ENCODE assay signal across 8 mouse cellular contexts in the genomic region with DNA sequence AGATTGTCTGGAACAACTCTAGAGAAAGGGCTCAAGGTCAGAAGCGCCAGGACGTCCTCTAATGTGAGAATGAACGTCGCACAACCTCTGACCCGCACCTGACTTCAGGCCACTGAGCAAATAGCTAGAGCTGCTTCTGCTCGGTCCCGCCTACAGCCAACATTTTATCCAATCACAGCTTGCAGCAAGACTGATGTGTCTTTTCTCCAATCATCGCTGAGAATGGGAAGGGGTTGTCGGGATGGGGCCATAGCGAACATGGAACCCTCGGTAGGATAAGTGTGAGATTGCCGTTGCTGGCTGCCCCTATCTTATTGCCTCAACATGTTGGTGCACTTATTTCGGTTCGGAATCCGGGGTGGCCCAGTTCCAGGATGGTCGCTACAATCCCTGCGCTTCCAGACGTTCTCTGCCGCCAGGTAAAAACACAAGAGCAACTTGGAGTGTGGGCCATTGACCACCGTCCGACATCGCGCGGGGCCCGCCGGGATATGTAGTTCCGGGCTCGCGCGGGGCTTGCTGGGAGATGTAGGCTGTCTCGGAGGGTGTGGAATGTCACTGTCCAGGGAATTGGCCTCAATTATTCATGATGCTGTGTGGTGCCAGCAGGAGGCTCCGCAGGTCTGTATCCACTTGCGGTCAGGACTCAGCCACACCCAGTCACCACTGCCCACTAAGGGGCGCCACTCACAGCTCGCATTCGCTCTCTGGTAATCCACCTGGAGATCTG. TPM values are rescaled to one million over a fixed set of nuclear protein-coding genes. Genes with fewer than 3 reads are reported as not detected.
A peak's percentile ranks its signal among the peaks of the same experiment; 100 is the strongest.
DNase-seq lines count a peak whose midpoint lies in the region; ATAC-seq lines count a peak whose summit lies in the region.

No protein-coding gene starts in this region.

- H3K4me2 ChIP-seq in hindbrain, embryonic 16.5 days (ENCODE audit: low read length): peak overlapping the region; percentile 62

- H3K9ac ChIP-seq in hindbrain, embryonic 16.5 days (ENCODE audit: low read depth, low read length): peak overlapping the region; percentile 71

- H3K4me3 ChIP-seq in hindbrain, embryonic 16.5 days (ENCODE audit: low read length): peak overlapping the region; percentile 66
- peak overlapping the region; percentile 56 for H3K4me3 ChIP-seq in macrophage (ENCODE audit: inconsistent target)

- no peaks in the 10 kb centered on the region for H3K4me1 ChIP-seq in hindbrain, embryonic 16.5 days (ENCODE audit: control insufficient read depth, insufficient read depth, low read depth, low read length)

- H3K27me3 ChIP-seq in hindbrain, embryonic 16.5 days (replicated peaks; ENCODE audit: control insufficient read depth, insufficient read depth, low read length): peaks cover 3% of the 10 kb centered on the region

- H3K36me3 ChIP-seq in hindbrain, embryonic 16.5 days (ENCODE audit: control insufficient read depth, insufficient read depth, low read length): no peaks in the 10 kb centered on the region
- H3K36me3 ChIP-seq in macrophage (ENCODE audit: inconsistent target): no peaks in the 10 kb centered on the region

- peak; percentile 97 for ATAC-seq in hindbrain, embryonic 16.5 days

- WGBS in hindbrain, embryonic 16.5 days: 1% methylated on average over 36 of the region's 36 CpGs
- 2% methylated on average over 36 of the region's 36 CpGs for WGBS in macrophage (ENCODE audit: missing documents)

- peak; percentile 92 for DNase-seq in WW6 (ENCODE audit: low read depth, low spot score)
- peak; percentile 79 to 92 for DNase-seq in cerebellum, postnatal 4 days (ENCODE audit: low spot score in 2 of 2)
- DNase-seq in gastrocnemius, adult 18-20 months (ENCODE audit: low spot score): peak; percentile 98
- peak; percentile 91 to 95 for DNase-seq in left cerebral cortex, adult 18-20 months (ENCODE audit: low spot score in 2 of 2)
- DNase-seq in right cerebral cortex, adult 18-20 months: peak; percentile 97
- peak; percentile 69 for DNase-seq in urinary bladder, postnatal 10 days (ENCODE audit: low spot score)

- H3K27ac ChIP-seq in hindbrain, embryonic 16.5 days (ENCODE audit: low read depth, low read length): peak overlapping the region; percentile 91
- peak overlapping the region; percentile 83 for H3K27ac ChIP-seq in macrophage

- no peaks in the 10 kb centered on the region for H3K9me3 ChIP-seq in hindbrain, embryonic 16.5 days (ENCODE audit: control insufficient read depth, low read length)

- H3K79me2 ChIP-seq in macrophage (ENCODE audit: inconsistent target): no peaks in the 10 kb centered on the region; the same call in 1 of the 2 replicates

RNA-seq across cellular contexts. Expression of a gene that starts 0.9 kb away (rescaled TPM):
- 10 to 100 TPM; 30.4 to 40.3 TPM for total RNA-seq in gastrocnemius, adult 18-20 months (2021)
- polyA plus RNA-seq in hindbrain, embryonic 16.5 days (2015; fragmentation: Nextera tagmentation; extraction: Ambion mirVana): 52.4 and 53.7 TPM in 2 replicates
- total RNA-seq in left cerebral cortex, adult 18-20 months (2021): 10 to 100 TPM; 43.3 to 56.1 TPM
- 10 to 100 TPM in 24 of 26 experiments, 1 to 10 TPM in 2; 7.1 to 74.3 (median 43.9) TPM for total RNA-seq in macrophage (2018; cell fraction: chromatin; rRNA removed)
- total RNA-seq in macrophage (2018; cell fraction: cytosol; rRNA removed): 10 to 100 TPM; 18.9 to 34.4 (median 26.3) TPM
- 10 to 100 TPM in 24 of 26 experiments, 1 to 10 TPM in 2; 6.8 to 60.6 (median 33.4) TPM for total RNA-seq in macrophage (2018; cell fraction: nucleus; rRNA removed)
- polyA plus RNA-seq in macrophage (2018): 9.0 to 25.4 TPM (median 23.2 TPM) in 3 replicates

RNA-seq across cellular contexts. Expression of a gene that starts 2.4 kb away (rescaled TPM):
- under 1 TPM; 0.16 to 0.19 TPM for total RNA-seq in gastrocnemius, adult 18-20 months (2021)
- 3.6 and 4.6 TPM in 2 replicates for polyA plus RNA-seq in hindbrain, embryonic 16.5 days (2015; fragmentation: Nextera tagmentation; extraction: Ambion mirVana)
- total RNA-seq in left cerebral cortex, adult 18-20 months (2021): 1 to 10 TPM; 4.2 to 6.4 TPM
- total RNA-seq in macrophage (2018; cell fraction: chromatin; rRNA removed): 1 to 10 TPM in 10 of 26 experiments, under 1 TPM in 14, not detected in 2; 0.26 to 2.5 (median 0.83) TPM
- 1 to 10 TPM in 24 of 26 experiments, under 1 TPM in 2; 0.71 to 3.7 (median 2.0) TPM for total RNA-seq in macrophage (2018; cell fraction: cytosol; rRNA removed)
- total RNA-seq in macrophage (2018; cell fraction: nucleus; rRNA removed): 1 to 10 TPM in 12 of 26 experiments, under 1 TPM in 14; 0.20 to 5.9 (median 0.96) TPM
- 0.67 to 4.7 TPM (median 1.4 TPM) in 3 replicates for polyA plus RNA-seq in macrophage (2018)

RNA-seq across cellular contexts. Expression of a gene that starts 18.9 kb away (rescaled TPM):
- total RNA-seq in gastrocnemius, adult 18-20 months (2021): under 1 TPM; 0.32 to 0.38 TPM
- 0.85 and 1.0 TPM in 2 replicates for polyA plus RNA-seq in hindbrain, embryonic 16.5 days (2015; fragmentation: Nextera tagmentation; extraction: Ambion mirVana)
- total RNA-seq in left cerebral cortex, adult 18-20 months (2021): under 1 TPM in 1 of 2 experiments, not detected in 1; 0.54 TPM
- 1 to 10 TPM in 3 of 26 experiments, under 1 TPM in 8, not detected in 15; 0.21 to 1.7 (median 0.51) TPM for total RNA-seq in macrophage (2018; cell fraction: chromatin; rRNA removed)
- not detected for total RNA-seq in macrophage (2018; cell fraction: cytosol; rRNA removed)
- total RNA-seq in macrophage (2018; cell fraction: nucleus; rRNA removed): under 1 TPM in 7 of 26 experiments, not detected in 19; 0.24 to 0.85 (median 0.42) TPM
- not detected in 3 replicates for polyA plus RNA-seq in macrophage (2018)

RNA-seq across cellular contexts. Expression of a gene that starts 29.0 kb away (rescaled TPM):
- 10 to 100 TPM; 10.5 to 11.2 TPM for total RNA-seq in gastrocnemius, adult 18-20 months (2021)
- polyA plus RNA-seq in hindbrain, embryonic 16.5 days (2015; fragmentation: Nextera tagmentation; extraction: Ambion mirVana): 139 and 140 TPM in 2 replicates
- 100 to 1,000 TPM; 128 to 129 TPM for total RNA-seq in left cerebral cortex, adult 18-20 months (2021)
- 10 to 100 TPM; 20.2 to 77.5 (median 50.6) TPM for total RNA-seq in macrophage (2018; cell fraction: chromatin; rRNA removed)
- total RNA-seq in macrophage (2018; cell fraction: cytosol; rRNA removed): 10 to 100 TPM; 12.6 to 17.8 (median 15.1) TPM
- 10 to 100 TPM; 13.4 to 62.9 (median 39.9) TPM for total RNA-seq in macrophage (2018; cell fraction: nucleus; rRNA removed)
- 15.2 to 21.5 TPM (median 20.5 TPM) in 3 replicates for polyA plus RNA-seq in macrophage (2018)

RNA-seq across cellular contexts. Expression of a gene that starts 29.3 kb away (rescaled TPM):
- 10 to 100 TPM; 13.9 to 14.3 TPM for total RNA-seq in gastrocnemius, adult 18-20 months (2021)
- polyA plus RNA-seq in hindbrain, embryonic 16.5 days (2015; fragmentation: Nextera tagmentation; extraction: Ambion mirVana): 29.0 and 29.8 TPM in 2 replicates
- total RNA-seq in left cerebral cortex, adult 18-20 months (2021): 10 to 100 TPM; 28.9 to 31.0 TPM
- 100 to 1,000 TPM in 14 of 26 experiments, 10 to 100 TPM in 12; 39.0 to 197 (median 104) TPM for total RNA-seq in macrophage (2018; cell fraction: chromatin; rRNA removed)
- total RNA-seq in macrophage (2018; cell fraction: cytosol; rRNA removed): 10 to 100 TPM; 17.3 to 43.5 (median 30.9) TPM
- 100 to 1,000 TPM in 4 of 26 experiments, 10 to 100 TPM in 22; 38.0 to 127 (median 68.2) TPM for total RNA-seq in macrophage (2018; cell fraction: nucleus; rRNA removed)
- polyA plus RNA-seq in macrophage (2018): 21.8 to 34.7 TPM (median 34.2 TPM) in 3 replicates

Comparison
In these comparisons a context has a peak if more than half of its experiments do, and no peak if none do; other contexts are left out.
1. Peak in every context shown above with its lines: DNase-seq, ATAC-seq, H3K4me3 ChIP-seq and H3K27ac ChIP-seq.
2. RNA of a gene that starts 2.4 kb away (total RNA-seq): 4.2 to 6.4 TPM in left cerebral cortex, adult 18-20 months; 0.16 to 0.19 TPM in gastrocnemius, adult 18-20 months; every median in the first group is over 4 times any median in the second.